ENCODE assay signal across 8 mouse cellular contexts in genomic region chr7:67788713-67789112, GRCm38 (mm10). TPM values are rescaled to one million over a fixed set of nuclear protein-coding genes. Genes with fewer than 3 reads are reported as not detected.
A peak's percentile ranks its signal among the peaks of the same experiment; 100 is the strongest.
DNase-seq lines count a peak whose midpoint lies in the region; ATAC-seq and TF ChIP-seq lines count a peak whose summit lies in the region.

No protein-coding gene starts in this region.

- no peak overlapping the region for H3K4me3 ChIP-seq in embryonic facial prominence, embryonic 10.5 days
- no peak overlapping the region for H3K4me3 ChIP-seq in heart, embryonic 12.5 days
- no peak overlapping the region for H3K4me3 ChIP-seq in kidney, postnatal 0 days (replicated peaks; ENCODE audit: low read depth, low read length)
- H3K4me3 ChIP-seq in liver, adult 2 months (ENCODE audit: insufficient read depth, low read depth, low read length), result no peak overlapping the region
- no peak overlapping the region for H3K4me3 ChIP-seq in neural tube, embryonic 15.5 days (replicated peaks)

- peaks cover 12% of the 10 kb centered on the region for H3K4me1 ChIP-seq in embryonic facial prominence, embryonic 10.5 days
- H3K4me1 ChIP-seq in heart, embryonic 12.5 days (replicated peaks), result peaks cover 12% of the 10 kb centered on the region
- H3K4me1 ChIP-seq in kidney, postnatal 0 days (replicated peaks; ENCODE audit: insufficient read depth, low read length), result no peaks in the 10 kb centered on the region
- H3K4me1 ChIP-seq in liver, adult 2 months (ENCODE audit: control insufficient read depth, insufficient read depth, low read length), result no peaks in the 10 kb centered on the region
- H3K4me1 ChIP-seq in neural tube, embryonic 15.5 days, result 0 out of 2 replicates have a peak, but pooled peaks cover 3% of the 10 kb centered on the region

- no peaks in the 10 kb centered on the region for H3K79me2 ChIP-seq in liver, adult 2 months (ENCODE audit: control insufficient read depth, insufficient read depth, low read length)

- no peak overlapping the region for H3K9ac ChIP-seq in heart, embryonic 12.5 days
- H3K9ac ChIP-seq in kidney, postnatal 0 days (ENCODE audit: low read depth, low read length), result no peak overlapping the region
- no peak overlapping the region for H3K9ac ChIP-seq in liver, adult 2 months (ENCODE audit: low read depth, low read length)
- H3K9ac ChIP-seq in neural tube, embryonic 15.5 days (replicated peaks), result no peak overlapping the region

- 0 out of 2 replicates have a peak, but pooled peaks cover 9% of the 10 kb centered on the region for H3K27me3 ChIP-seq in embryonic facial prominence, embryonic 10.5 days (replicated peaks; ENCODE audit: low read depth, poor library complexity, severe bottlenecking)
- no peaks in the 10 kb centered on the region for H3K27me3 ChIP-seq in heart, embryonic 12.5 days (replicated peaks)
- no peaks in the 10 kb centered on the region for H3K27me3 ChIP-seq in kidney, postnatal 0 days (ENCODE audit: insufficient read depth, low read length)
- peaks cover 4% of the 10 kb centered on the region; the same call in 1 of the 2 replicates for H3K27me3 ChIP-seq in liver, adult 2 months (ENCODE audit: control insufficient read depth, insufficient read depth, low read length)
- H3K27me3 ChIP-seq in neural tube, embryonic 15.5 days (replicated peaks), result no peaks in the 10 kb centered on the region

- no peak for ATAC-seq in heart, embryonic 12.5 days (ENCODE audit: insufficient number of reproducible peaks, low FRiP score)
- no peak for ATAC-seq in kidney, postnatal 0 days (replicated peaks; ENCODE audit: low FRiP score, low read depth)
- ATAC-seq in neural tube, embryonic 15.5 days (ENCODE audit: low FRiP score), result peak; percentile 68; the same call in 1 of the 2 replicates

- H3K9me3 ChIP-seq in embryonic facial prominence, embryonic 10.5 days, result no peaks in the 10 kb centered on the region
- no peaks in the 10 kb centered on the region for H3K9me3 ChIP-seq in heart, embryonic 12.5 days (replicated peaks)
- H3K9me3 ChIP-seq in kidney, postnatal 0 days (replicated peaks; ENCODE audit: low read length), result no peaks in the 10 kb centered on the region
- no peaks in the 10 kb centered on the region for H3K9me3 ChIP-seq in neural tube, embryonic 15.5 days (replicated peaks)

- peak overlapping the region; percentile 18; the same call in 1 of the 2 replicates for H3K4me2 ChIP-seq in heart, embryonic 12.5 days
- peak overlapping the region; percentile 24; the same call in 1 of the 2 replicates for H3K4me2 ChIP-seq in kidney, postnatal 0 days (ENCODE audit: low read length)
- H3K4me2 ChIP-seq in neural tube, embryonic 15.5 days, result peak overlapping the region; percentile 19; the same call in 1 of the 2 replicates

- no peaks in the 10 kb centered on the region for H3K36me3 ChIP-seq in embryonic facial prominence, embryonic 10.5 days (replicated peaks)
- H3K36me3 ChIP-seq in heart, embryonic 12.5 days, result no peaks in the 10 kb centered on the region
- H3K36me3 ChIP-seq in kidney, postnatal 0 days (ENCODE audit: insufficient read depth, low read length), result no peaks in the 10 kb centered on the region
- H3K36me3 ChIP-seq in liver, adult 2 months (ENCODE audit: control insufficient read depth, insufficient read depth, low read length), result no peaks in the 10 kb centered on the region
- no peaks in the 10 kb centered on the region for H3K36me3 ChIP-seq in neural tube, embryonic 15.5 days

- WGBS in embryonic facial prominence, embryonic 10.5 days, result 15% methylated on average over 10 of the region's 10 CpGs
- WGBS in heart, embryonic 12.5 days, result 14% methylated on average over 10 of the region's 10 CpGs
- WGBS in kidney, postnatal 0 days, result 10% methylated on average over 10 of the region's 10 CpGs
- 15% methylated on average over 10 of the region's 10 CpGs for WGBS in liver, adult 2 months
- 14% methylated on average over 10 of the region's 10 CpGs for WGBS in neural tube, embryonic 15.5 days

- TF ChIP-seq CTCF in kidney, postnatal 0 days (IDR thresholded peaks at IDR 0.05; ENCODE audit: low read depth), result peak; percentile 98
- peak; percentile 68 for TF ChIP-seq CTCF in liver, adult 2 months (IDR thresholded peaks at IDR 0.05; ENCODE audit: low read depth, low read length)

- H3K27ac ChIP-seq in embryonic facial prominence, embryonic 10.5 days (replicated peaks), result 0 out of 2 replicates have a peak overlapping the region, but pooled peaks have one; percentile 10
- H3K27ac ChIP-seq in heart, embryonic 12.5 days (ENCODE audit: poor library complexity, severe bottlenecking), result no peak overlapping the region
- H3K27ac ChIP-seq in kidney, postnatal 0 days, result no peak overlapping the region
- H3K27ac ChIP-seq in liver, adult 2 months (replicated peaks; ENCODE audit: insufficient read depth, low read depth, low read length), result no peak overlapping the region
- no peak overlapping the region for H3K27ac ChIP-seq in neural tube, embryonic 15.5 days (replicated peaks)

- DNase-seq in CD4-positive, CD25-positive, alpha-beta regulatory T cell, adult 2 months (ENCODE audit: low read depth, low spot score), result peak; percentile 76
- DNase-seq in adrenal gland, postnatal 14 days, result peak; percentile 78
- DNase-seq in embryonic facial prominence, embryonic 10.5 days (ENCODE audit: low spot score), result peak; percentile 77
- peak; percentile 89 for DNase-seq in kidney, postnatal 0 days (ENCODE audit: low spot score)
- DNase-seq in liver, adult 2 months (ENCODE audit: extremely low read depth, low read depth, low spot score), result peak; percentile 46
- DNase-seq in thymus, postnatal 0 days (ENCODE audit: low spot score), result peak; percentile 63

- TF ChIP-seq POLR2A in liver, adult 2 months (IDR thresholded peaks at IDR 0.05; ENCODE audit: extremely low read depth, insufficient read depth, low read length), result no peak

RNA-seq across cellular contexts. Expression of gene Synm, which starts 29.2 kb away (rescaled TPM):
- 8.9 and 10.2 TPM in 2 replicates for total RNA-seq in adrenal gland, postnatal 14 days (2021)
- 2.1 and 2.9 TPM in 2 replicates for polyA plus RNA-seq in embryonic facial prominence, embryonic 10.5 days (2016; fragmentation: Nextera tagmentation; extraction: Ambion mirVana)
- polyA plus RNA-seq in heart, embryonic 12.5 days (2016; fragmentation: Nextera tagmentation; extraction: Ambion mirVana), result 6.6 and 6.7 TPM in 2 replicates
- 0.60 and 1.2 TPM in 2 replicates for polyA plus RNA-seq in kidney, postnatal 0 days (2015; fragmentation: Nextera tagmentation; extraction: Ambion mirVana)
- total RNA-seq in liver, adult 2 months (2014; rRNA removed), result 0.37 and 0.40 TPM in 2 replicates
- polyA plus RNA-seq in liver, adult 2 months (2012; rRNA removed), result 0.07 and 0.12 TPM in 2 replicates
- polyA plus RNA-seq in neural tube, embryonic 15.5 days (2015; fragmentation: Nextera tagmentation; extraction: Ambion mirVana), result 10.0 and 10.5 TPM in 2 replicates
- 4.8 and 5.8 TPM in 2 replicates for polyA plus RNA-seq in thymus, postnatal 0 days (2015; fragmentation: Nextera tagmentation; extraction: Ambion mirVana)
